Mouse (Mus musculus): ENCODE results near the gene Scn3b. TPM values are rescaled to one million over a fixed set of nuclear protein-coding genes. Genes with fewer than 3 reads are reported as not detected.

Scn3b gene
- polyA plus RNA-seq (2015; fragmentation: Nextera tagmentation; extraction: Ambion mirVana), result 24.4 and 63.6 TPM in 2 replicates

GRCm38 (mm10) chr9:40269103-40269861 lies at the start of gene Scn3b:
Gene Scn3b (plus strand): TSS chr9:40269217.

Other genes starting within 250 kb of the Scn3b start
- not detected in 2 replicates for gene Olfr981, start 247.8 kb upstream of the Scn3b start, polyA plus RNA-seq (2015; fragmentation: Nextera tagmentation; extraction: Ambion mirVana)
- not detected in 2 replicates for gene Olfr982, start 195.4 kb upstream of the Scn3b start, polyA plus RNA-seq (2015; fragmentation: Nextera tagmentation; extraction: Ambion mirVana)
- gene Olfr983, start 175.6 kb upstream of the Scn3b start, polyA plus RNA-seq (2015; fragmentation: Nextera tagmentation; extraction: Ambion mirVana), result not detected in 2 replicates
- not detected in 2 replicates for gene Olfr984, start 155.0 kb upstream of the Scn3b start, polyA plus RNA-seq (2015; fragmentation: Nextera tagmentation; extraction: Ambion mirVana)
- gene Olfr985, start 139.0 kb upstream of the Scn3b start, polyA plus RNA-seq (2015; fragmentation: Nextera tagmentation; extraction: Ambion mirVana), result not detected in 2 replicates
- 0.18 TPM in 1 of 2 replicates, not detected in the other for gene Tmem225, start 121.1 kb upstream of the Scn3b start, polyA plus RNA-seq (2015; fragmentation: Nextera tagmentation; extraction: Ambion mirVana)
- not detected in 2 replicates for gene Olfr986, start 88.3 kb upstream of the Scn3b start, polyA plus RNA-seq (2015; fragmentation: Nextera tagmentation; extraction: Ambion mirVana)
- gene Zfp202, start 76.9 kb upstream of the Scn3b start, polyA plus RNA-seq (2015; fragmentation: Nextera tagmentation; extraction: Ambion mirVana), result 3.5 and 3.8 TPM in 2 replicates